ENCODE assay signal across 9 mouse cellular contexts in genomic region chrX:100728947-100729346, GRCm38 (mm10). TPM values are rescaled to one million over a fixed set of nuclear protein-coding genes. Genes with fewer than 3 reads are reported as not detected.
DNase-seq lines count a peak whose midpoint lies in the region; ATAC-seq and TF ChIP-seq lines count a peak whose summit lies in the region.
"Had no signal": no experiment of that assay in that cellular context is flagged by ENCODE, and none has a peak within 500 bp of the region (broad histone marks: within the 10 kb centered on the region; RNA-seq: fewer than 3 reads in every experiment).

No protein-coding gene starts in this region.

- H3K9me3 ChIP-seq in lung, postnatal 0 days (ENCODE audit: low read length) = no peaks in the 10 kb centered on the region
- H3K9me3 ChIP-seq in hindbrain, embryonic 11.5 days (ENCODE audit: control insufficient read depth, low read length) = no peaks in the 10 kb centered on the region
- no peaks in the 10 kb centered on the region for H3K9me3 ChIP-seq in neural tube, embryonic 12.5 days

- H3K27me3 ChIP-seq in lung, postnatal 0 days (replicated peaks; ENCODE audit: insufficient read depth, low read length) = 0 out of 2 replicates have a peak, but pooled peaks cover 7% of the 10 kb centered on the region
- H3K27me3 ChIP-seq in hindbrain, embryonic 11.5 days (ENCODE audit: control insufficient read depth, insufficient read depth, low read length) = no peaks in the 10 kb centered on the region
- H3K27me3 ChIP-seq in neural tube, embryonic 12.5 days (replicated peaks) = no peaks in the 10 kb centered on the region

- H3K9ac ChIP-seq in lung, postnatal 0 days (replicated peaks; ENCODE audit: low read depth) = no peak overlapping the region
- no peak overlapping the region for H3K9ac ChIP-seq in hindbrain, embryonic 11.5 days (ENCODE audit: low read depth, low read length)
- no peak overlapping the region for H3K9ac ChIP-seq in neural tube, embryonic 12.5 days

- H3K4me2 ChIP-seq in lung, postnatal 0 days (replicated peaks; ENCODE audit: low read depth, low read length) = no peak overlapping the region
- H3K4me2 ChIP-seq in hindbrain, embryonic 11.5 days (replicated peaks; ENCODE audit: low read depth, low read length) = no peak overlapping the region
- H3K4me2 ChIP-seq in neural tube, embryonic 12.5 days (replicated peaks) = no peak overlapping the region

- WGBS in lung, postnatal 0 days = 82% methylated on average over 1 of the region's 1 CpGs
- 42% methylated on average over 1 of the region's 1 CpGs for WGBS in hindbrain, embryonic 11.5 days
- WGBS in neural tube, embryonic 12.5 days = 18% methylated on average over 1 of the region's 1 CpGs

- peak; percentile 20 to 23 for DNase-seq in cerebellum, postnatal 14 days
- no peak for DNase-seq in cerebellum, adult 11-12 months
- DNase-seq in lung, postnatal 10 days = peak; percentile 9
- no peak for DNase-seq in lung, postnatal 0 days (ENCODE audit: low spot score)
- peak; percentile 51 for DNase-seq in hindbrain, embryonic 11.5 days (ENCODE audit: low spot score)
- DNase-seq in thymus, adult 18-20 months = no peak
- no peak for DNase-seq in c-Kit-positive CD71-positive TER-119-positive erythroid progenitor cells, embryonic 14.5 days (ENCODE audit: low spot score)

- TF ChIP-seq CTCF in lung, postnatal 0 days (IDR thresholded peaks at IDR 0.05) = no peak

- H3K36me3 ChIP-seq in lung, postnatal 0 days (ENCODE audit: insufficient read depth, low read length) = no peaks in the 10 kb centered on the region
- H3K36me3 ChIP-seq in hindbrain, embryonic 11.5 days (ENCODE audit: control insufficient read depth, insufficient read depth, low read length) = no peaks in the 10 kb centered on the region
- H3K36me3 ChIP-seq in neural tube, embryonic 12.5 days = no peaks in the 10 kb centered on the region

- TF ChIP-seq EP300 in lung, postnatal 0 days (IDR thresholded peaks at IDR 0.05) = no peak

- ATAC-seq in lung, postnatal 0 days = no peak
- peak; percentile 66 for ATAC-seq in hindbrain, embryonic 11.5 days (ENCODE audit: low FRiP score)
- ATAC-seq in neural tube, embryonic 12.5 days (ENCODE audit: low FRiP score, low read depth) = peak; percentile 59; the same call in 1 of the 2 replicates

- H3K4me1 ChIP-seq in lung, postnatal 0 days (ENCODE audit: insufficient read depth, low read depth, low read length) = no peaks in the 10 kb centered on the region
- no peaks in the 10 kb centered on the region; the same call in 1 of the 2 replicates for H3K4me1 ChIP-seq in hindbrain, embryonic 11.5 days (replicated peaks; ENCODE audit: control insufficient read depth, insufficient read depth, low read length)
- peaks cover 3% of the 10 kb centered on the region for H3K4me1 ChIP-seq in neural tube, embryonic 12.5 days

- H3K27ac ChIP-seq in lung, postnatal 0 days (ENCODE audit: low read length) = no peak overlapping the region
- H3K27ac ChIP-seq in hindbrain, embryonic 11.5 days (ENCODE audit: low read depth, low read length) = peak overlapping the region; percentile 65; the same call in 1 of the 2 replicates
- H3K27ac ChIP-seq in neural tube, embryonic 12.5 days = no peak overlapping the region

- no peak overlapping the region for H3K4me3 ChIP-seq in lung, postnatal 0 days (ENCODE audit: low read depth, low read length)
- H3K4me3 ChIP-seq in hindbrain, embryonic 11.5 days (ENCODE audit: low read depth, low read length) = no peak overlapping the region
- no peak overlapping the region for H3K4me3 ChIP-seq in neural tube, embryonic 12.5 days

RNA-seq across cellular contexts. Expression of gene Gdpd2, which starts 0.7 kb away (rescaled TPM):
- polyA plus RNA-seq in lung, postnatal 0 days (2015; fragmentation: Nextera tagmentation; extraction: Ambion mirVana) = 23.2 and 42.0 TPM in 2 replicates
- polyA plus RNA-seq in hindbrain, embryonic 11.5 days (2014; fragmentation: Nextera tagmentation; extraction: Ambion mirVana) = 12.8 and 15.6 TPM in 2 replicates
- polyA plus RNA-seq in neural tube, embryonic 12.5 days (2016; fragmentation: Nextera tagmentation; extraction: Ambion mirVana) = 8.7 and 10.7 TPM in 2 replicates
- polyA plus RNA-seq: liver, adult 2 months had no signal

RNA-seq across cellular contexts. Expression of gene Dlg3, which starts 38.6 kb away (rescaled TPM):
- polyA plus RNA-seq in lung, postnatal 0 days (2015; fragmentation: Nextera tagmentation; extraction: Ambion mirVana) = 1.8 TPM in 2 replicates
- polyA plus RNA-seq in hindbrain, embryonic 11.5 days (2014; fragmentation: Nextera tagmentation; extraction: Ambion mirVana) = 8.1 and 13.8 TPM in 2 replicates
- polyA plus RNA-seq in neural tube, embryonic 12.5 days (2016; fragmentation: Nextera tagmentation; extraction: Ambion mirVana) = 11.6 and 13.7 TPM in 2 replicates

Comparison
In these comparisons a context has a peak if more than half of its experiments do, and no peak if none do; other contexts are left out.
1. DNase-seq: peak in cerebellum, postnatal 14 days (2 of 2), lung, postnatal 10 days (single experiment) and hindbrain, embryonic 11.5 days (single experiment); none in cerebellum, adult 11-12 months (single experiment), lung, postnatal 0 days (single experiment), thymus, adult 18-20 months (0 of 2) and c-Kit-positive CD71-positive TER-119-positive erythroid progenitor cells, embryonic 14.5 days (single experiment).